Mouse (Mus musculus): ENCODE data around the gene Sfxn3. TPM values are rescaled to one million over a fixed set of nuclear protein-coding genes. Genes with fewer than 3 reads are reported as not detected.

The Sfxn3 gene
- polyA plus RNA-seq, 2 experiments, result 1.8 to 2.4 TPM

- H3K4me3 ChIP-seq (ENCODE audit: insufficient read depth in 1 of 2, low read depth in 2 of 2, low read length in 2 of 2), result peak overlapping the region in 1 of 2 experiments; percentile 74; a peak in 2 of 4 replicates
- H3K36me3 ChIP-seq (replicated peaks; ENCODE audit: control insufficient read depth, insufficient read depth, low read depth), result no peaks in the 10 kb centered on the region
- H3K4me2 ChIP-seq (ENCODE audit: low read depth), result peak overlapping the region; percentile 92
- ATAC-seq (ENCODE audit: insufficient read depth) (no peak), DNase-seq (ENCODE audit: low read depth in 3 of 3, low spot score in 3 of 3) (no peak)
- no peaks in the 10 kb centered on the region for H3K9me3 ChIP-seq (ENCODE audit: control insufficient read depth, low read length)
- H3K9ac ChIP-seq (replicated peaks), result peak overlapping the region; percentile 20; the same call in 1 of the 2 replicates
- no peak for TF ChIP-seq EP300 (IDR thresholded peaks at IDR 0.05; ENCODE audit: low read depth)
- TF ChIP-seq CTCF (IDR thresholded peaks at IDR 0.05; ENCODE audit: low read depth), result no peak
- H3K27me3 ChIP-seq (ENCODE audit: control insufficient read depth, insufficient read depth, low read length), result no peaks in the 10 kb centered on the region
- 62% methylated on average over 7 of the region's 7 CpGs for WGBS (ENCODE audit: insufficient replicate concordance)
- H3K4me1 ChIP-seq (replicated peaks; ENCODE audit: control insufficient read depth in 2 of 2, insufficient read depth in 2 of 2, low read length in 1 of 2), result peaks cover 18 to 27% of the 10 kb centered on the region in 2 experiments
- peak overlapping the region; percentile 70 for H3K27ac ChIP-seq
These were observed 9.8 kb downstream of the Sfxn3 start for GRCm38 (mm10) chr19:45056908-45057698.

GRCm38 (mm10) chr19:45057724-45058112 is 10.4 kb downstream of the Sfxn3 start:
- H3K4me2 ChIP-seq (ENCODE audit: low read depth), result peak overlapping the region; percentile 92
- H3K36me3 ChIP-seq (replicated peaks; ENCODE audit: control insufficient read depth, insufficient read depth, low read depth), result no peaks in the 10 kb centered on the region
- no peak for TF ChIP-seq EP300 (IDR thresholded peaks at IDR 0.05; ENCODE audit: low read depth)
- no peak for TF ChIP-seq CTCF (IDR thresholded peaks at IDR 0.05; ENCODE audit: low read depth)
- peak overlapping the region; percentile 88 for H3K9ac ChIP-seq (replicated peaks)
- no peaks in the 10 kb centered on the region for H3K27me3 ChIP-seq (ENCODE audit: control insufficient read depth, insufficient read depth, low read length)
- no peak for DNase-seq (ENCODE audit: low read depth in 3 of 3, low spot score in 3 of 3)
- peaks cover 18 to 27% of the 10 kb centered on the region in 2 experiments for H3K4me1 ChIP-seq (replicated peaks; ENCODE audit: control insufficient read depth in 2 of 2, insufficient read depth in 2 of 2, low read length in 1 of 2)
- WGBS (ENCODE audit: insufficient replicate concordance), result 41% methylated on average over 7 of the region's 7 CpGs
- no peaks in the 10 kb centered on the region for H3K9me3 ChIP-seq (ENCODE audit: control insufficient read depth, low read length)
- no peak for ATAC-seq (ENCODE audit: insufficient read depth)
- peak overlapping the region; percentile 74 to 78 for H3K4me3 ChIP-seq (ENCODE audit: insufficient read depth in 1 of 2, low read depth in 2 of 2, low read length in 2 of 2)
- H3K27ac ChIP-seq, result peak overlapping the region; percentile 70

- ATAC-seq (ENCODE audit: insufficient read depth) (peak; percentile 89), DNase-seq (ENCODE audit: low read depth in 3 of 3, low spot score in 3 of 3) (peak; percentile 84 to 93 (median 86))
- Histone ChIP-seq H3K4me1 (replicated peaks; ENCODE audit: control insufficient read depth in 2 of 2, insufficient read depth in 2 of 2, low read length in 1 of 2) (peaks cover 18 to 27% of the 10 kb centered on the region in 2 experiments), H3K4me3 (ENCODE audit: insufficient read depth in 1 of 2, low read depth in 2 of 2, low read length in 2 of 2) (peak overlapping the region; percentile 74 to 78), H3K4me2 (ENCODE audit: low read depth) (peak overlapping the region; percentile 92), H3K36me3 (replicated peaks; ENCODE audit: control insufficient read depth, insufficient read depth, low read depth) (no peaks in the 10 kb centered on the region), H3K27me3 (ENCODE audit: control insufficient read depth, insufficient read depth, low read length) (no peaks in the 10 kb centered on the region), H3K9me3 (ENCODE audit: control insufficient read depth, low read length) (no peaks in the 10 kb centered on the region), H3K27ac (peak overlapping the region; percentile 70), H3K9ac (replicated peaks) (peak overlapping the region; percentile 88)
- no peak for TF ChIP-seq CTCF (IDR thresholded peaks at IDR 0.05; ENCODE audit: low read depth)
- TF ChIP-seq EP300 (IDR thresholded peaks at IDR 0.05; ENCODE audit: low read depth), result 0 out of 2 replicates have a peak, but pooled peaks have one; percentile 31
- WGBS (ENCODE audit: insufficient replicate concordance), result under 1% methylated on average over 34 of the region's 34 CpGs
These were observed 11.0 kb downstream of the Sfxn3 start for GRCm38 (mm10) chr19:45058113-45058839.

- ATAC-seq (ENCODE audit: insufficient read depth) (peak; percentile 65), DNase-seq (ENCODE audit: low read depth in 3 of 3, low spot score in 3 of 3) (no peak)
- H3K4me1 ChIP-seq (replicated peaks; ENCODE audit: control insufficient read depth in 2 of 2, insufficient read depth in 2 of 2, low read length in 1 of 2), result peaks cover 21 to 32% of the 10 kb centered on the region in 2 experiments
- peak overlapping the region; percentile 74 to 78 for H3K4me3 ChIP-seq (ENCODE audit: insufficient read depth in 1 of 2, low read depth in 2 of 2, low read length in 2 of 2)
- peak overlapping the region; percentile 70 for H3K27ac ChIP-seq
- no peaks in the 10 kb centered on the region for H3K36me3 ChIP-seq (replicated peaks; ENCODE audit: control insufficient read depth, insufficient read depth, low read depth)
- under 1% methylated on average over 14 of the region's 14 CpGs for WGBS (ENCODE audit: insufficient replicate concordance)
- H3K9me3 ChIP-seq (ENCODE audit: control insufficient read depth, low read length), result no peaks in the 10 kb centered on the region
- no peaks in the 10 kb centered on the region for H3K27me3 ChIP-seq (ENCODE audit: control insufficient read depth, insufficient read depth, low read length)
- H3K9ac ChIP-seq (replicated peaks), result peak overlapping the region; percentile 88
- 0 out of 2 replicates have a peak, but pooled peaks have one; percentile 24 for TF ChIP-seq EP300 (IDR thresholded peaks at IDR 0.05; ENCODE audit: low read depth)
- no peak for TF ChIP-seq CTCF (IDR thresholded peaks at IDR 0.05; ENCODE audit: low read depth)
- H3K4me2 ChIP-seq (ENCODE audit: low read depth), result peak overlapping the region; percentile 92
These were observed 11.5 kb downstream of the Sfxn3 start for GRCm38 (mm10) chr19:45058841-45059240.

Measured in liver, embryonic 14.5 days (tissue).